12 mouse cellular contexts compared by ENCODE assay signal in the genomic region with DNA sequence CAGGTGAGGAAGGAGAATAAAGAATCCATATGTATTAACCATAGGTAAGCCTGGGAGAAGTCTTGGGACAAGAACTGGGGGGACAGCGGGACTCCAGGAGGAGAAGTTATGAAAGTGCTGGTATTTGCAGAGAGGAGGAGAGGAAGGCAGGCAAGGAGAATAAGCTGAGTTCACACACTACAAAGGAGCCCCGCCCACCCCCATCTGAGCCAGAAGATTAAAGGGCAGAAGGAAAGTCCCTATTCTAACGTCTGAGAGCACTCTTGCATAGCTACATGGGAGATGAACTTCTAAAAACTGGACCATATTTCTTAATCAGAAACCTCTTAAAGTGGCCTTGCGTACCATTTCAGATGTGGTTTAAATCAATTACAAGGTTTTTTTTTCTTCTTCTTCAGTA. TPM values are rescaled to one million over a fixed set of nuclear protein-coding genes. Genes with fewer than 3 reads are reported as not detected.
DNase-seq lines count a peak whose midpoint lies in the region; TF ChIP-seq lines count a peak whose summit lies in the region.
"Had no signal": no experiment of that assay in that cellular context is flagged by ENCODE, and none has a peak within 500 bp of the region (broad histone marks: within the 10 kb centered on the region; RNA-seq: fewer than 3 reads in every experiment).

No protein-coding gene starts in this region.

- no peak overlapping the region for H3K27ac ChIP-seq in CH12.LX (ENCODE audit: insufficient read depth, low read depth)
- H3K27ac ChIP-seq in cerebellum, adult 2 months (ENCODE audit: insufficient read depth, low read length), result no peak overlapping the region

- no peak for TF ChIP-seq CTCF in CH12.LX (conservative IDR thresholded peaks at IDR 0.05 in 1 of 2, IDR thresholded peaks at IDR 0.05 in 1 of 2; ENCODE audit: low read depth in 2 of 2, low read length in 2 of 2)
- no peak for TF ChIP-seq CTCF in cerebellum, adult 2 months (IDR thresholded peaks at IDR 0.05; ENCODE audit: borderline replicate concordance, insufficient read depth, low read depth, low read length)

- H3K36me3 ChIP-seq in CH12.LX (replicated peaks in 1 of 2; ENCODE audit: control insufficient read depth in 1 of 2, insufficient read depth in 1 of 2, low read length in 1 of 2), result peaks cover 0 to 12% of the 10 kb centered on the region in 2 experiments

- no peak for TF ChIP-seq POLR2A in CH12.LX (IDR thresholded peaks at IDR 0.05; ENCODE audit: low read depth, low read length)
- no peak for TF ChIP-seq POLR2A in cerebellum, adult 2 months (IDR thresholded peaks at IDR 0.05; ENCODE audit: borderline replicate concordance, insufficient read depth, low read length)

- no peaks in the 10 kb centered on the region for H3K9me3 ChIP-seq in CH12.LX (replicated peaks; ENCODE audit: low read length)

- intact Hi-C loops in heart, postnatal 25 days (cut with DNase I), result no loop called here

- H3K79me2 ChIP-seq in CH12.LX (replicated peaks; ENCODE audit: control insufficient read depth, extremely low read depth, insufficient read depth, poor library complexity, severe bottlenecking), result no peaks in the 10 kb centered on the region

- peaks cover 7 to 94% of the 10 kb centered on the region in 2 experiments for H3K4me1 ChIP-seq in CH12.LX (ENCODE audit: control insufficient read depth in 1 of 2, insufficient read depth in 2 of 2)
- H3K4me1 ChIP-seq in cerebellum, adult 2 months (ENCODE audit: control insufficient read depth, insufficient read depth, low read length), result no peaks in the 10 kb centered on the region; the same call in 1 of the 2 replicates

- TF ChIP-seq RAD21 in CH12.LX (IDR thresholded peaks at IDR 0.05; ENCODE audit: low read depth, low read length), result no peak

- no peaks in the 10 kb centered on the region for H3K27me3 ChIP-seq in CH12.LX (replicated peaks)
- no peaks in the 10 kb centered on the region for H3K27me3 ChIP-seq in cerebellum, adult 2 months (ENCODE audit: control insufficient read depth, insufficient read depth, low read length)

- no peak for TF ChIP-seq EP300 in CH12.LX (IDR thresholded peaks at IDR 0.05; ENCODE audit: low read length)

- 67% methylated on average over 4 of the region's 4 CpGs for WGBS in cerebellum, adult 2 months

- dilution Hi-C loops in CH12.LX (cut with MboI; ENCODE audit: extremely low pct_ligation_motif_present, extremely low pct_unique_long_range_greater_than_20kb, low sequenced_read_pairs), result no loop called here

- in situ Hi-C loops in CH12.LX (cut with MboI; ENCODE audit: low pct_ligation_motif_present, low pct_unique_long_range_greater_than_20kb, low sequenced_read_pairs), result no loop called here

- 0 out of 2 replicates have a peak overlapping the region, but pooled peaks have one; percentile 19 for H3K4me2 ChIP-seq in CH12.LX (ENCODE audit: insufficient read depth, low read depth, poor library complexity, severe bottlenecking)
- H3K4me2 ChIP-seq: midbrain, embryonic 11.5 days had no signal

- H3K9ac ChIP-seq in CH12.LX (ENCODE audit: insufficient read depth, low read depth), result no peak overlapping the region

- DNase-seq in lung, postnatal 36 days, result peak; percentile 20
- no peak for DNase-seq in lung, adult 18-20 months
- peak; percentile 63 for DNase-seq in CH12.LX (ENCODE audit: extremely low read depth)
- peak; percentile 84 to 86 for DNase-seq in kidney, postnatal 25 days
- DNase-seq in thymus, postnatal 14 days, result peak; percentile 83
- no peak for DNase-seq in cerebellum, adult 2 months
- DNase-seq in layer of hippocampus, adult 18-20 months (ENCODE audit: low spot score in 2 of 2), result no peak
- no peak for DNase-seq in heart, postnatal 25 days (ENCODE audit: low spot score)
- DNase-seq: cerebellum, adult 11-12 months; heart, adult 11 months had no signal

- no peak overlapping the region for H3K4me3 ChIP-seq in CH12.LX (replicated peaks in 1 of 3; ENCODE audit: low read depth in 2 of 3, low read length in 2 of 3, poor library complexity in 1 of 3)
- no peak overlapping the region for H3K4me3 ChIP-seq in cerebellum, adult 2 months (replicated peaks; ENCODE audit: insufficient read depth, low read depth, low read length)
- H3K4me3 ChIP-seq: myocyte had no signal

TF ChIP-seq in CH12.LX, 34 proteins besides CTCF, POLR2A, EP300 and RAD21:
- no peak for TF ChIP-seq RCOR1 (conservative IDR thresholded peaks at IDR 0.05; ENCODE audit: low read depth, low read length)
- no peak for TF ChIP-seq CHD2 (IDR thresholded peaks at IDR 0.05; ENCODE audit: low read length)
- TF ChIP-seq E2F4 (IDR thresholded peaks at IDR 0.05; ENCODE audit: insufficient replicate concordance, low read depth, low read length), result no peak
- no peak for TF ChIP-seq CHD1 (IDR thresholded peaks at IDR 0.05; ENCODE audit: low read depth, low read length)
- TF ChIP-seq USF2 (conservative IDR thresholded peaks at IDR 0.05; ENCODE audit: low read depth, low read length), result no peak
- no peak for TF ChIP-seq NRF1 (IDR thresholded peaks at IDR 0.05; ENCODE audit: low read depth, low read length)
- no peak for TF ChIP-seq GABPA (IDR thresholded peaks at IDR 0.05; ENCODE audit: insufficient replicate concordance, low read depth, low read length)
- no peak for TF ChIP-seq JUND (conservative IDR thresholded peaks at IDR 0.05; ENCODE audit: low read depth, low read length)
- no peak for TF ChIP-seq KAT2A (IDR thresholded peaks at IDR 0.05; ENCODE audit: insufficient replicate concordance, low read length)
- TF ChIP-seq JUN (IDR thresholded peaks at IDR 0.05; ENCODE audit: insufficient read depth, low read depth, low read length), result no peak
- TF ChIP-seq USF1 (IDR thresholded peaks at IDR 0.05; ENCODE audit: low read depth, low read length), result no peak
- no peak for TF ChIP-seq TBP (conservative IDR thresholded peaks at IDR 0.05; ENCODE audit: low read depth, low read length)
- TF ChIP-seq ETS1 (conservative IDR thresholded peaks at IDR 0.05; ENCODE audit: low read depth, low read length), result no peak
- TF ChIP-seq MAZ (IDR thresholded peaks at IDR 0.05; ENCODE audit: low read depth, low read length), result no peak
- no peak for TF ChIP-seq SIN3A (IDR thresholded peaks at IDR 0.05; ENCODE audit: low read length)
- TF ChIP-seq MAFK (IDR thresholded peaks at IDR 0.05; ENCODE audit: insufficient replicate concordance, low read length), result no peak
- TF ChIP-seq POLR2AphosphoS2 (IDR thresholded peaks at IDR 0.05; ENCODE audit: low read depth, low read length), result no peak
- TF ChIP-seq MYC (IDR thresholded peaks at IDR 0.05; ENCODE audit: low read depth, low read length), result no peak
- no peak for TF ChIP-seq TCF12 (IDR thresholded peaks at IDR 0.05; ENCODE audit: low read depth, low read length)

RNA-seq across cellular contexts. Expression of gene Whrn, which starts 9.3 kb away (rescaled TPM):
- total RNA-seq in CH12.LX (2012; rRNA removed), result 2.8 and 4.5 TPM in 2 replicates
- total RNA-seq in CH12.LX (2014; rRNA removed), result 0.72 and 0.99 TPM in 2 replicates
- 9.4 and 9.6 TPM in 2 replicates for polyA plus RNA-seq in CH12.LX (2012; ENCODE audit: insufficient read length, low read depth)
- 91.9 and 101 TPM in 2 replicates for polyA plus RNA-seq in cerebellum, adult 2 months (2012; rRNA removed)
- 10 to 100 TPM; 18.0 to 21.8 TPM for total RNA-seq in layer of hippocampus, adult 18-20 months (2021)
- total RNA-seq in heart, postnatal 25 days (2021), result 10 to 100 TPM; 36.9 to 41.9 TPM

RNA-seq across cellular contexts. Expression of gene Atp6v1g1, which starts 58.0 kb away (rescaled TPM):
- 70.4 and 78.7 TPM in 2 replicates for total RNA-seq in CH12.LX (2012; rRNA removed)
- 143 and 154 TPM in 2 replicates for total RNA-seq in CH12.LX (2014; rRNA removed)
- polyA plus RNA-seq in CH12.LX (2012; ENCODE audit: insufficient read length, low read depth), result 95.1 and 111 TPM in 2 replicates
- polyA plus RNA-seq in cerebellum, adult 2 months (2012; rRNA removed), result 148 and 154 TPM in 2 replicates
- total RNA-seq in layer of hippocampus, adult 18-20 months (2021), result 100 to 1,000 TPM; 126 to 138 TPM
- 100 to 1,000 TPM; 144 to 162 TPM for total RNA-seq in heart, postnatal 25 days (2021)

Comparison
In these comparisons a context has a peak if more than half of its experiments do, and no peak if none do; other contexts are left out.
1. DNase-seq: peak in lung, postnatal 36 days (single experiment), CH12.LX (single experiment), kidney, postnatal 25 days (2 of 2) and thymus, postnatal 14 days (single experiment); none in lung, adult 18-20 months (0 of 2), cerebellum, adult 2 months (0 of 2), layer of hippocampus, adult 18-20 months (0 of 2) and heart, postnatal 25 days (single experiment).